Mouse (Mus musculus) retina, postnatal 1 day (tissue): ENCODE measurements around the gene Gm29110.
"Not testable (repeated sequence)": the region's sequence is repeated elsewhere in the genome, so short reads cannot be mapped to it uniquely, and the experiment has no call there.

Experiments used
- DNase-seq: peaks from one replicate; pipeline ENCODE4 v3.0.0-alpha.2; 2012

Gene Gm29110

GRCm38 (mm10) chrY:74470231-74470630, at the start of gene Gm29110:
Gene Gm29110 (plus strand): TSS chrY:74470531.
- DNase-seq, result not testable (repeated sequence)
